In the genomic region with DNA sequence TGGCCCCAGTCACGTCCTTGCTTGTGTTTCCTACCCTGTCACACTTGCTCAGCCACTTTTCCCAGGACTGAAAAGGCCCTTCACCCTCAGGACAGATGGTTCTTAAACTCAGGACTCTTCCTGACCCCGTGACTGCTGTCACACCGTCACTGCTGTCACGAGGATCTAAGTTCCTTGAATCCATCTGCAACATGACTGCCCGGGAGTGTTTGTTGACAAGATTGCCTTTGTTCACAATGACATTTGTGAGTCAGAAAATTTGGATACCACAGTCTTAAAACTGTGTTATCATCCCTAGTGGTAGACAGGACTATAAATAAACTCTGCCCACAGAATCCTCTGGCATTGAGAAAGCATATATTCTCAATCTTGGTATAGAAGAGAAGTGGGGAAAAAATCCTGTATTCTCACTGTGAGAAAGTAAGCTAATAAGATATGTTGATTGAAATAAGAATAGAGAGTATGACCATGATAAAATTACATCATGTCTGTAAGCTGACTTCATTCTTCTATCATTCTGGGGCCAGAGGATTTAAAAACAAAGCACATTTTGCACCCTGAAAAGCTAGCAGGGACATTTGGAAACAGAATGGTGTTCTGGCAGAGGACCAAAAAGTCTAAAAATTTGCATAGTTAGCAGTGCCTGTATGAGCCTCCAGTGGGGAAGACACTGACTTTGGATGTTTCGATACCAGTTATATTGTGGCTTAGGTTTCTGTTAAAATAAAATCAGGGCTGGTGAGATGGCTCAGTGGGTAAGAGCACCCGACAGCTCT, we compare ENCODE assay signal across 16 mouse cellular contexts.
A peak's percentile ranks its signal among the peaks of the same experiment; 100 is the strongest.
DNase-seq lines count a peak whose midpoint lies in the region; ATAC-seq lines count a peak whose summit lies in the region.
"Had no signal": no experiment of that assay in that cellular context is flagged by ENCODE, and none has a peak within 500 bp of the region (broad histone marks: within the 10 kb centered on the region; RNA-seq: fewer than 3 reads in every experiment).

No protein-coding gene starts in this region.

- no peak overlapping the region for H3K4me2 ChIP-seq in hindbrain, embryonic 15.5 days
- H3K4me2 ChIP-seq in hindbrain, embryonic 13.5 days: no peak overlapping the region
- H3K4me2 ChIP-seq in kidney, embryonic 15.5 days: no peak overlapping the region
- H3K4me2 ChIP-seq: limb, embryonic 15.5 days had no signal

- H3K36me3 ChIP-seq in hindbrain, embryonic 15.5 days: no peaks in the 10 kb centered on the region
- peaks cover 25% of the 10 kb centered on the region for H3K36me3 ChIP-seq in hindbrain, embryonic 13.5 days
- no peaks in the 10 kb centered on the region for H3K36me3 ChIP-seq in kidney, embryonic 15.5 days
- H3K36me3 ChIP-seq: limb, embryonic 15.5 days had no signal

- H3K4me3 ChIP-seq in hindbrain, embryonic 15.5 days: no peak overlapping the region
- no peak overlapping the region for H3K4me3 ChIP-seq in hindbrain, embryonic 13.5 days
- H3K4me3 ChIP-seq in kidney, embryonic 15.5 days (replicated peaks): no peak overlapping the region
- H3K4me3 ChIP-seq: erythroblast, embryonic 14.5 days; gastrocnemius, adult 2 months; limb, embryonic 15.5 days had no signal

- no peak for ATAC-seq in hindbrain, embryonic 15.5 days (ENCODE audit: low FRiP score, low read depth)
- no peak for ATAC-seq in hindbrain, embryonic 13.5 days (ENCODE audit: low FRiP score)
- no peak for ATAC-seq in kidney, embryonic 15.5 days (replicated peaks; ENCODE audit: low FRiP score)
- ATAC-seq: inflammation-experienced regulatory T-cells, adult 6 months; midbrain, embryonic 16.5 days had no signal

- H3K9ac ChIP-seq in hindbrain, embryonic 15.5 days: no peak overlapping the region
- no peak overlapping the region for H3K9ac ChIP-seq in hindbrain, embryonic 13.5 days
- no peak overlapping the region for H3K9ac ChIP-seq in kidney, embryonic 15.5 days
- H3K9ac ChIP-seq: limb, embryonic 15.5 days had no signal

- H3K9me3 ChIP-seq in hindbrain, embryonic 15.5 days: no peaks in the 10 kb centered on the region
- no peaks in the 10 kb centered on the region for H3K9me3 ChIP-seq in hindbrain, embryonic 13.5 days
- H3K9me3 ChIP-seq in kidney, embryonic 15.5 days (replicated peaks): no peaks in the 10 kb centered on the region
- H3K9me3 ChIP-seq: limb, embryonic 15.5 days had no signal

- H3K27me3 ChIP-seq in hindbrain, embryonic 15.5 days: no peaks in the 10 kb centered on the region
- H3K27me3 ChIP-seq in hindbrain, embryonic 13.5 days: no peaks in the 10 kb centered on the region
- no peaks in the 10 kb centered on the region for H3K27me3 ChIP-seq in kidney, embryonic 15.5 days
- H3K27me3 ChIP-seq: limb, embryonic 15.5 days had no signal

- peak; percentile 15 for DNase-seq in adrenal gland, adult 2 months
- no peak for DNase-seq in adrenal gland, adult 18-20 months (ENCODE audit: low spot score in 2 of 2)
- peak; percentile 75 for DNase-seq in brain, adult 2 months (ENCODE audit: low read depth, low spot score)
- peak; percentile 22 for DNase-seq in lung, postnatal 14 days
- no peak for DNase-seq in thymus, postnatal 0 days (ENCODE audit: low spot score)
- DNase-seq: adrenal gland, postnatal 25 days; gastrocnemius, adult 2 months; right cerebral cortex, postnatal 14 days had no signal

- WGBS in hindbrain, embryonic 15.5 days: 59% methylated on average over 7 of the region's 7 CpGs
- 66% methylated on average over 7 of the region's 7 CpGs for WGBS in hindbrain, embryonic 13.5 days
- 55% methylated on average over 7 of the region's 7 CpGs for WGBS in kidney, embryonic 15.5 days

- peaks cover 36% of the 10 kb centered on the region for H3K4me1 ChIP-seq in hindbrain, embryonic 15.5 days (replicated peaks)
- H3K4me1 ChIP-seq in hindbrain, embryonic 13.5 days (replicated peaks): peaks cover 35% of the 10 kb centered on the region
- 0 out of 2 replicates have a peak, but pooled peaks cover 3% of the 10 kb centered on the region for H3K4me1 ChIP-seq in kidney, embryonic 15.5 days

- H3K27ac ChIP-seq in hindbrain, embryonic 15.5 days (replicated peaks): peak overlapping the region; percentile 59; the same call in 1 of the 2 replicates
- H3K27ac ChIP-seq in hindbrain, embryonic 13.5 days: no peak overlapping the region
- H3K27ac ChIP-seq in kidney, embryonic 15.5 days: no peak overlapping the region
- H3K27ac ChIP-seq: gastrocnemius, adult 2 months; kidney, postnatal 0 days; limb, embryonic 15.5 days had no signal

Comparison
In these comparisons a context has a peak if more than half of its experiments do, and no peak if none do; other contexts are left out.
1. DNase-seq: peak in adrenal gland, adult 2 months (single experiment), brain, adult 2 months (single experiment) and lung, postnatal 14 days (single experiment); none in adrenal gland, adult 18-20 months (0 of 2) and thymus, postnatal 0 days (single experiment).